In the genomic region with DNA sequence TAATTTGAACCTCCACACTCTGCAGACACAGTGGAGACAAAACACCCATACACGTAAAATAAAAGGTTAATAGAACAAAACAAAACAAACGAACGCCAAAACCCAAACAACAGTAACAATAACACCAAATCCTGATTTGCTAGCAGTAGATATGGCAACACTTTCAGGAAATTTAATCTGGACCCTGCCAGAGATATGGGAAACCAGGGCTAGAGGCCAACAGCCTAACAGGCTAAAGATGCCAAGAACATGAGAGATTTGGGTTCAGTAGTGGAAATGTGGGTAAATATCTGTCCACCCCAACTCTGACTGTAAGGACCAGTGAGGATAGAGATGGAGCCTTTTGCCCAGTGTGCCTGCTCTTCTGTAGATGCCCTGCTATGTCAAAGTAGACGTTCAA, we compare ENCODE assay signal across 10 mouse cellular contexts. TPM values are rescaled to one million over a fixed set of nuclear protein-coding genes. Genes with fewer than 3 reads are reported as not detected.
A peak's percentile ranks its signal among the peaks of the same experiment; 100 is the strongest.
DNase-seq lines count a peak whose midpoint lies in the region; ATAC-seq and TF ChIP-seq lines count a peak whose summit lies in the region.
"Had no signal": no experiment of that assay in that cellular context is flagged by ENCODE, and none has a peak within 500 bp of the region (broad histone marks: within the 10 kb centered on the region; RNA-seq: fewer than 3 reads in every experiment).

No protein-coding gene starts in this region.

- no peak for DNase-seq in embryonic facial prominence, embryonic 10.5 days (ENCODE audit: low spot score)
- no peak for DNase-seq in kidney, adult 2 months
- DNase-seq in embryonic facial prominence, embryonic 14.5 days (ENCODE audit: low spot score), result no peak
- DNase-seq in liver, embryonic 13.5 days, result no peak
- no peak for DNase-seq in adrenal gland, adult (ENCODE audit: inconsistent age in 2 of 2, low spot score in 1 of 2)
- no peak for DNase-seq in cerebellum, postnatal 25 days

- H3K27ac ChIP-seq in embryonic facial prominence, embryonic 12.5 days, result no peak overlapping the region
- H3K27ac ChIP-seq in embryonic facial prominence, embryonic 10.5 days (replicated peaks), result no peak overlapping the region
- H3K27ac ChIP-seq in kidney, embryonic 16.5 days (ENCODE audit: low read length), result no peak overlapping the region
- no peak overlapping the region for H3K27ac ChIP-seq in kidney, adult 2 months (ENCODE audit: insufficient read depth, low read depth, low read length)
- H3K27ac ChIP-seq in embryonic facial prominence, embryonic 14.5 days (replicated peaks; ENCODE audit: low read depth, low read length), result no peak overlapping the region
- H3K27ac ChIP-seq in liver, embryonic 13.5 days, result no peak overlapping the region

- no peaks in the 10 kb centered on the region for H3K9me3 ChIP-seq in embryonic facial prominence, embryonic 12.5 days
- no peaks in the 10 kb centered on the region for H3K9me3 ChIP-seq in embryonic facial prominence, embryonic 10.5 days
- no peaks in the 10 kb centered on the region for H3K9me3 ChIP-seq in kidney, embryonic 16.5 days (ENCODE audit: low read length)
- H3K9me3 ChIP-seq in embryonic facial prominence, embryonic 14.5 days (ENCODE audit: control insufficient read depth, low read length), result no peaks in the 10 kb centered on the region
- no peaks in the 10 kb centered on the region for H3K9me3 ChIP-seq in liver, embryonic 13.5 days (replicated peaks)
- H3K9me3 ChIP-seq: megakaryocyte, embryonic 14.5 days had no signal

- 0 out of 2 replicates have a peak, but pooled peaks cover 3% of the 10 kb centered on the region for H3K4me1 ChIP-seq in embryonic facial prominence, embryonic 12.5 days
- peaks cover 22% of the 10 kb centered on the region for H3K4me1 ChIP-seq in embryonic facial prominence, embryonic 10.5 days
- H3K4me1 ChIP-seq in kidney, embryonic 16.5 days (ENCODE audit: insufficient read depth, low read length), result peaks cover 5% of the 10 kb centered on the region
- no peaks in the 10 kb centered on the region for H3K4me1 ChIP-seq in kidney, adult 2 months (ENCODE audit: control insufficient read depth, insufficient read depth, low read length)
- H3K4me1 ChIP-seq in embryonic facial prominence, embryonic 14.5 days (ENCODE audit: control insufficient read depth, insufficient read depth, low read length), result no peaks in the 10 kb centered on the region
- peaks cover 29% of the 10 kb centered on the region for H3K4me1 ChIP-seq in liver, embryonic 13.5 days (replicated peaks)

- WGBS in embryonic facial prominence, embryonic 12.5 days, result 57% methylated on average over 4 of the region's 4 CpGs
- 64% methylated on average over 4 of the region's 4 CpGs for WGBS in embryonic facial prominence, embryonic 10.5 days
- WGBS in kidney, embryonic 16.5 days, result 44% methylated on average over 4 of the region's 4 CpGs
- 50% methylated on average over 4 of the region's 4 CpGs for WGBS in kidney, adult 2 months
- WGBS in embryonic facial prominence, embryonic 14.5 days, result 59% methylated on average over 4 of the region's 4 CpGs
- whole genome bisulfite sequencing in liver, embryonic 13.5 days (ENCODE audit: insufficient replicate concordance), result 48% methylated on average over 4 of the region's 4 CpGs

- peaks cover 6% of the 10 kb centered on the region; the same call in 1 of the 2 replicates for H3K27me3 ChIP-seq in embryonic facial prominence, embryonic 12.5 days
- H3K27me3 ChIP-seq in embryonic facial prominence, embryonic 10.5 days (replicated peaks; ENCODE audit: low read depth, poor library complexity, severe bottlenecking), result 0 out of 2 replicates have a peak, but pooled peaks cover 17% of the 10 kb centered on the region
- no peaks in the 10 kb centered on the region for H3K27me3 ChIP-seq in kidney, embryonic 16.5 days (ENCODE audit: insufficient read depth, low read length)
- no peaks in the 10 kb centered on the region for H3K27me3 ChIP-seq in kidney, adult 2 months (replicated peaks; ENCODE audit: control insufficient read depth, insufficient read depth, low read length)
- H3K27me3 ChIP-seq in embryonic facial prominence, embryonic 14.5 days (replicated peaks; ENCODE audit: control insufficient read depth, insufficient read depth, low read length), result no peaks in the 10 kb centered on the region
- peaks cover 33% of the 10 kb centered on the region for H3K27me3 ChIP-seq in liver, embryonic 13.5 days

- H3K4me3 ChIP-seq in embryonic facial prominence, embryonic 12.5 days, result 0 out of 2 replicates have a peak overlapping the region, but pooled peaks have one; percentile 55
- no peak overlapping the region; the same call in 1 of the 2 replicates for H3K4me3 ChIP-seq in embryonic facial prominence, embryonic 10.5 days
- H3K4me3 ChIP-seq in kidney, embryonic 16.5 days (ENCODE audit: low read length), result no peak overlapping the region
- no peak overlapping the region for H3K4me3 ChIP-seq in kidney, adult 2 months (ENCODE audit: insufficient read depth, low read depth, low read length)
- H3K4me3 ChIP-seq in embryonic facial prominence, embryonic 14.5 days (ENCODE audit: low read depth, low read length), result peak overlapping the region; percentile 66; the same call in 1 of the 2 replicates
- no peak overlapping the region for H3K4me3 ChIP-seq in liver, embryonic 13.5 days (replicated peaks)

- no peak for TF ChIP-seq CTCF in kidney, adult 2 months (conservative IDR thresholded peaks at IDR 0.05; ENCODE audit: insufficient read depth, insufficient read length, low read depth, low read length)

- H3K36me3 ChIP-seq in embryonic facial prominence, embryonic 12.5 days, result no peaks in the 10 kb centered on the region
- H3K36me3 ChIP-seq in embryonic facial prominence, embryonic 10.5 days (replicated peaks), result no peaks in the 10 kb centered on the region
- H3K36me3 ChIP-seq in kidney, embryonic 16.5 days (ENCODE audit: insufficient read depth, low read length), result no peaks in the 10 kb centered on the region
- no peaks in the 10 kb centered on the region for H3K36me3 ChIP-seq in kidney, adult 2 months (ENCODE audit: control insufficient read depth, insufficient read depth, low read length)
- no peaks in the 10 kb centered on the region for H3K36me3 ChIP-seq in embryonic facial prominence, embryonic 14.5 days (ENCODE audit: control insufficient read depth, insufficient read depth, low read length)
- H3K36me3 ChIP-seq in liver, embryonic 13.5 days, result no peaks in the 10 kb centered on the region

- ATAC-seq in embryonic facial prominence, embryonic 12.5 days (ENCODE audit: insufficient number of reproducible peaks, insufficient read depth, low FRiP score, low TSS enrichment), result no peak
- ATAC-seq in kidney, embryonic 16.5 days (ENCODE audit: low FRiP score, low TSS enrichment), result no peak
- ATAC-seq in embryonic facial prominence, embryonic 14.5 days (ENCODE audit: low read depth), result no peak
- ATAC-seq in liver, embryonic 13.5 days (ENCODE audit: low read depth), result no peak

- peak overlapping the region; percentile 93 for H3K4me2 ChIP-seq in embryonic facial prominence, embryonic 12.5 days (replicated peaks)
- peak overlapping the region; percentile 97 for H3K4me2 ChIP-seq in kidney, embryonic 16.5 days (replicated peaks; ENCODE audit: low read depth, low read length)
- H3K4me2 ChIP-seq in embryonic facial prominence, embryonic 14.5 days (ENCODE audit: low read depth, low read length), result peak overlapping the region; percentile 91
- peak overlapping the region; percentile 94 for H3K4me2 ChIP-seq in liver, embryonic 13.5 days

- H3K9ac ChIP-seq in embryonic facial prominence, embryonic 12.5 days, result no peak overlapping the region
- no peak overlapping the region for H3K9ac ChIP-seq in kidney, embryonic 16.5 days (replicated peaks; ENCODE audit: low read length)
- no peak overlapping the region for H3K9ac ChIP-seq in embryonic facial prominence, embryonic 14.5 days (ENCODE audit: low read depth, low read length)
- no peak overlapping the region for H3K9ac ChIP-seq in liver, embryonic 13.5 days

- no peak for TF ChIP-seq POLR2A in kidney, adult 2 months (IDR thresholded peaks at IDR 0.05; ENCODE audit: low read depth, low read length)

RNA-seq across cellular contexts. Expression of a gene that starts 3.4 kb away (rescaled TPM):
- polyA plus RNA-seq in embryonic facial prominence, embryonic 12.5 days (2016; fragmentation: Nextera tagmentation; extraction: Ambion mirVana), result 0.29 TPM in 1 of 2 replicates, not detected in the other
- polyA plus RNA-seq in embryonic facial prominence, embryonic 10.5 days (2016; fragmentation: Nextera tagmentation; extraction: Ambion mirVana), result 0.16 TPM in 1 of 2 replicates, not detected in the other
- 0.12 TPM in 1 of 2 replicates, not detected in the other for polyA plus RNA-seq in kidney, embryonic 16.5 days (2015; fragmentation: Nextera tagmentation; extraction: Ambion mirVana)
- polyA plus RNA-seq in kidney, adult 2 months (2012; rRNA removed), result 0.09 TPM in 1 of 2 replicates, not detected in the other
- not detected in 2 replicates for polyA plus RNA-seq in embryonic facial prominence, embryonic 14.5 days (2014; fragmentation: Nextera tagmentation; extraction: Ambion mirVana)
- polyA plus RNA-seq in liver, embryonic 13.5 days (2015; fragmentation: Nextera tagmentation; extraction: Ambion mirVana), result not detected in 2 replicates
- polyA plus RNA-seq: heart, postnatal 0 days had no signal

RNA-seq across cellular contexts. Expression of a gene that starts 52.1 kb away (rescaled TPM):
- 77.8 and 82.1 TPM in 2 replicates for polyA plus RNA-seq in embryonic facial prominence, embryonic 12.5 days (2016; fragmentation: Nextera tagmentation; extraction: Ambion mirVana)
- polyA plus RNA-seq in embryonic facial prominence, embryonic 10.5 days (2016; fragmentation: Nextera tagmentation; extraction: Ambion mirVana), result 84.2 and 96.8 TPM in 2 replicates
- 85.0 and 92.3 TPM in 2 replicates for polyA plus RNA-seq in kidney, embryonic 16.5 days (2015; fragmentation: Nextera tagmentation; extraction: Ambion mirVana)
- 27.3 and 30.0 TPM in 2 replicates for polyA plus RNA-seq in kidney, adult 2 months (2012; rRNA removed)
- polyA plus RNA-seq in embryonic facial prominence, embryonic 14.5 days (2014; fragmentation: Nextera tagmentation; extraction: Ambion mirVana), result 57.9 and 66.5 TPM in 2 replicates
- polyA plus RNA-seq in liver, embryonic 13.5 days (2015; fragmentation: Nextera tagmentation; extraction: Ambion mirVana), result 33.4 and 39.7 TPM in 2 replicates

Comparison
In these comparisons a context has a peak if more than half of its experiments do, and no peak if none do; other contexts are left out.
1. H3K4me3 ChIP-seq: peak in embryonic facial prominence, embryonic 12.5 days (single experiment) and embryonic facial prominence, embryonic 14.5 days (single experiment); none in embryonic facial prominence, embryonic 10.5 days (single experiment), kidney, embryonic 16.5 days (single experiment), kidney, adult 2 months (single experiment) and liver, embryonic 13.5 days (single experiment).
2. Peak in every context shown above with its lines, with median percentiles within 50 percentile points of each other: H3K4me2 ChIP-seq.